Mouse (Mus musculus): Measurements from ENCODE around the gene Smyd3.
"Not testable (repeated sequence)": the region's sequence is repeated elsewhere in the genome, so short reads cannot be mapped to it uniquely, and the experiment has no call there.

Smyd3 gene

GRCm38 (mm10) chr1:179169749-179170148 lies 348.1 kb downstream of the Smyd3 start:
- in situ Hi-C loops (cut with MseI, MboI) = no loop called here

GRCm38 (mm10) chr1:179169161-179169560 lies 348.7 kb downstream of the Smyd3 start:
- in situ Hi-C loops (cut with MseI, MboI) = no loop called here

GRCm38 (mm10) chr1:179164219-179164618 lies 353.6 kb downstream of the Smyd3 start:
- in situ Hi-C loops (cut with MseI, MboI) = not testable (repeated sequence)

- in situ Hi-C loops (cut with MseI, MboI) = not testable (repeated sequence)
These were observed 355.1 kb downstream of the Smyd3 start for GRCm38 (mm10) chr1:179162752-179163151.

GRCm38 (mm10) chr1:179161947-179162346 lies 355.9 kb downstream of the Smyd3 start:
- in situ Hi-C loops (cut with MseI, MboI) = no loop called here

- in situ Hi-C loops (cut with MseI, MboI) = no loop called here
These were observed 357.1 kb downstream of the Smyd3 start for GRCm38 (mm10) chr1:179160697-179161096.

GRCm38 (mm10) chr1:179152376-179152775 lies 365.5 kb downstream of the Smyd3 start:
- in situ Hi-C loops (cut with MseI, MboI) = no loop called here

- in situ Hi-C loops (cut with MseI, MboI) = no loop called here
These were observed 366.6 kb downstream of the Smyd3 start for GRCm38 (mm10) chr1:179151275-179151674.

GRCm38 (mm10) chr1:179149468-179150140 lies 368.2 kb downstream of the Smyd3 start:
- in situ Hi-C loops (cut with MseI, MboI) = loop anchor here in 1 of 2 experiments (25.0 kb wide), 1 partner anchor 612 kb away; the partner anchor contains the start of gene Kif26b

- in situ Hi-C loops (cut with MseI, MboI) = loop anchor here in 1 of 2 experiments (25.0 kb wide), 1 partner anchor 609 kb away; the partner anchor contains the start of gene Kif26b
These were observed 371.1 kb downstream of the Smyd3 start for GRCm38 (mm10) chr1:179146730-179147167.

GRCm38 (mm10) chr1:179143154-179143832 lies 374.5 kb downstream of the Smyd3 start:
- in situ Hi-C loops (cut with MseI, MboI) = loop anchor here in 1 of 2 experiments (25.0 kb wide), 1 partner anchor 606 kb away; the partner anchor contains the start of gene Kif26b

- in situ Hi-C loops (cut with MseI, MboI) = loop anchor here in 1 of 2 experiments (25.0 kb wide), 1 partner anchor 605 kb away; the partner anchor contains the start of gene Kif26b
These were observed 375.7 kb downstream of the Smyd3 start for GRCm38 (mm10) chr1:179142177-179142576.

GRCm38 (mm10) chr1:179141071-179141650 lies 376.7 kb downstream of the Smyd3 start:
- in situ Hi-C loops (cut with MseI, MboI) = loop anchor here in 1 of 2 experiments (25.0 kb wide), 1 partner anchor 604 kb away; the partner anchor contains the start of gene Kif26b

- in situ Hi-C loops (cut with MseI, MboI) = loop anchor here in 1 of 2 experiments (25.0 kb wide), 1 partner anchor 600 kb away; the partner anchor contains the start of gene Kif26b
These were observed 380.7 kb downstream of the Smyd3 start for GRCm38 (mm10) chr1:179137145-179137477.

- in situ Hi-C loops (cut with MseI, MboI) = loop anchor here in 1 of 2 experiments (25.0 kb wide), 1 partner anchor 599 kb away; the partner anchor contains the start of gene Kif26b
These were observed 381.2 kb downstream of the Smyd3 start for GRCm38 (mm10) chr1:179136461-179137144.

GRCm38 (mm10) chr1:179129995-179130394 lies 387.8 kb downstream of the Smyd3 start:
- in situ Hi-C loops (cut with MseI, MboI) = loop anchor here in 1 of 2 experiments (25.0 kb wide), 1 partner anchor 593 kb away; the partner anchor contains the start of gene Kif26b

GRCm38 (mm10) chr1:179126287-179126686 lies 391.6 kb downstream of the Smyd3 start:
- in situ Hi-C loops (cut with MseI, MboI) = loop anchor here in 1 of 2 experiments (25.0 kb wide), 1 partner anchor 589 kb away; the partner anchor contains the start of gene Kif26b

- in situ Hi-C loops (cut with MseI, MboI) = no loop called here
These were observed 395.2 kb downstream of the Smyd3 start for GRCm38 (mm10) chr1:179122476-179123229.

GRCm38 (mm10) chr1:179120217-179120966 lies 397.4 kb downstream of the Smyd3 start:
- in situ Hi-C loops (cut with MseI, MboI) = no loop called here

GRCm38 (mm10) chr1:179118673-179119072 lies 399.2 kb downstream of the Smyd3 start:
- in situ Hi-C loops (cut with MseI, MboI) = no loop called here
